Mouse (Mus musculus): Measurements from ENCODE around the gene Eif4e2.

The Eif4e2 gene

GRCm38 (mm10) chr1:87213735-87214704, at the start of gene Eif4e2:
Gene Eif4e2, plus strand, starts transcription at chr1:87213914.
- DNase-seq (ENCODE audit: low spot score in 2 of 2), result peak; percentile 90 to 93

GRCm38 (mm10) chr1:87164164-87164795, 49.4 kb upstream of the Eif4e2 start:
- no peak for DNase-seq (ENCODE audit: low spot score in 2 of 2)

- no peak for DNase-seq (ENCODE audit: low spot score in 2 of 2)
Observed at GRCm38 (mm10) chr1:87164796-87165184, 48.9 kb upstream of the Eif4e2 start.

- no peak for DNase-seq (ENCODE audit: low spot score in 2 of 2)
Observed at GRCm38 (mm10) chr1:87170458-87170857, 43.3 kb upstream of the Eif4e2 start.

GRCm38 (mm10) chr1:87171312-87171711, 42.4 kb upstream of the Eif4e2 start:
- no peak for DNase-seq (ENCODE audit: low spot score in 2 of 2)

- DNase-seq (ENCODE audit: low spot score in 2 of 2), result no peak
Observed at GRCm38 (mm10) chr1:87172316-87172715, 41.4 kb upstream of the Eif4e2 start.

- DNase-seq (ENCODE audit: low spot score in 2 of 2), result peak in 1 of 2 experiments; percentile 65
Observed at GRCm38 (mm10) chr1:87174006-87174955, 39.4 kb upstream of the Eif4e2 start.

GRCm38 (mm10) chr1:87175852-87176292, 37.8 kb upstream of the Eif4e2 start:
- peak; percentile 62 to 66 for DNase-seq (ENCODE audit: low spot score in 2 of 2)

- no peak for DNase-seq (ENCODE audit: low spot score in 2 of 2)
Observed at GRCm38 (mm10) chr1:87180896-87181295, 32.8 kb upstream of the Eif4e2 start.

GRCm38 (mm10) chr1:87183013-87183412, 30.7 kb upstream of the Eif4e2 start, which contains the start of gene Prss56:
Gene Prss56, plus strand, starts transcription at chr1:87183313.
- no peak for DNase-seq (ENCODE audit: low spot score in 2 of 2)

GRCm38 (mm10) chr1:87183998-87184750, 29.5 kb upstream of the Eif4e2 start:
- DNase-seq (ENCODE audit: low spot score in 2 of 2), result no peak

GRCm38 (mm10) chr1:87184751-87185139, 29.0 kb upstream of the Eif4e2 start:
- peak; percentile 53 to 67 for DNase-seq (ENCODE audit: low spot score in 2 of 2)

- DNase-seq (ENCODE audit: low spot score in 2 of 2), result no peak
Observed at GRCm38 (mm10) chr1:87185526-87185925, 28.2 kb upstream of the Eif4e2 start.

GRCm38 (mm10) chr1:87186261-87187036, 27.3 kb upstream of the Eif4e2 start:
- DNase-seq (ENCODE audit: low spot score in 2 of 2), result no peak

GRCm38 (mm10) chr1:87187037-87187355, 26.7 kb upstream of the Eif4e2 start:
- DNase-seq (ENCODE audit: low spot score in 2 of 2), result peak in 1 of 2 experiments; percentile 70

GRCm38 (mm10) chr1:87190429-87190828, 23.3 kb upstream of the Eif4e2 start, which contains the start of gene Chrnd:
Gene Chrnd, plus strand, starts transcription at chr1:87190607.
- no peak for DNase-seq (ENCODE audit: low spot score in 2 of 2)

GRCm38 (mm10) chr1:87197296-87197695, 16.4 kb upstream of the Eif4e2 start:
- DNase-seq (ENCODE audit: low spot score in 2 of 2), result no peak

- DNase-seq (ENCODE audit: low spot score in 2 of 2), result no peak
Observed at GRCm38 (mm10) chr1:87198119-87199065, 15.3 kb upstream of the Eif4e2 start.

GRCm38 (mm10) chr1:87200811-87201210, 12.9 kb upstream of the Eif4e2 start:
- DNase-seq (ENCODE audit: low spot score in 2 of 2), result no peak
